Mouse (Mus musculus) spleen, embryonic (tissue): ENCODE measurements at regions not wholly inside any gene's neighbourhood (a gene's known extent, or its start where the extent isn't known, plus 50 kb on each side); places are given as distances from the start of the nearest gene placed in this dataset.

Source experiments
- CTCF ChIA-PET: fragments of 350-600 bp; sonication (Branson Sonifier 250); formaldehyde crosslinking; loops from one replicate; lab custom pipeline; 2022; lab: Charles Lee

DNA sequence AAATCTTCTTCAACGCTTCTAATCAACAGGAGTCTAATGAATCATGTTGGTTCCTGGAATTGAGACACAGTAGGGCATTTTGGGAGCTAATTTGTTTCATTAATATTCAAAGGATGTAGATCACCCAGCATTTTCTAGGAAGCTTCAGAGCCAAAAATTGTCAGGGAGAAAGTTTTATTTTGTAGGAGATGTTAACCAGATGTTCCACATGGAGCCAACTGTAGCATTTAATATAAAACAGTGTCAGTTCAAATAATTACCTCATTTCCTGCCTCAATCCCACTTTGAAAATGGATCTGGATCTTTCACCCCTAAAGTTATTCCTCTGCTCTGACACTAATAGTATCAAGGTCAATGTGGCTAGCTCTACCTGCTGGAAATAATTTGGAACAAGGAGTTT is 389.6 kb upstream of the Lmcd1 start:
- CTCF ChIA-PET: no interaction called here

DNA sequence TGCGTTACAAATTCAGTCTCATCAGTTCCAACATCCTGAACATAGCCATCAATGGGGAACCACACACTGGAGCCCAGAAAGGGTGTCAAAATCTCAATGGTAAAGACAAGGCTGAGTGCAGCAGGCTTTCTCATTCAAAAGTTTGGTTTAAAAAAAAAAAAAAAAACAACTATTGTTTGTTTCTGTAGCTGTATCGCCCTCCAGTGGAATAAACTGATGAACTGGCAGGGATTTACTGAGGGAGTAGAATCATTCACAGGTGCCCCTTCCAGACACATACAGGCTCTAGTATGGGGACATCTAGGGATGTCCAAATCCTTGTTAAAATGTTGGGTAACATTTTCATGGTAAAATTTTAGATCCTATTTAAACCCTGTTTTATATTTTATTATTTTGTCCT is 361.6 kb upstream of the Lmcd1 start:
- CTCF ChIA-PET: no interaction called here

DNA sequence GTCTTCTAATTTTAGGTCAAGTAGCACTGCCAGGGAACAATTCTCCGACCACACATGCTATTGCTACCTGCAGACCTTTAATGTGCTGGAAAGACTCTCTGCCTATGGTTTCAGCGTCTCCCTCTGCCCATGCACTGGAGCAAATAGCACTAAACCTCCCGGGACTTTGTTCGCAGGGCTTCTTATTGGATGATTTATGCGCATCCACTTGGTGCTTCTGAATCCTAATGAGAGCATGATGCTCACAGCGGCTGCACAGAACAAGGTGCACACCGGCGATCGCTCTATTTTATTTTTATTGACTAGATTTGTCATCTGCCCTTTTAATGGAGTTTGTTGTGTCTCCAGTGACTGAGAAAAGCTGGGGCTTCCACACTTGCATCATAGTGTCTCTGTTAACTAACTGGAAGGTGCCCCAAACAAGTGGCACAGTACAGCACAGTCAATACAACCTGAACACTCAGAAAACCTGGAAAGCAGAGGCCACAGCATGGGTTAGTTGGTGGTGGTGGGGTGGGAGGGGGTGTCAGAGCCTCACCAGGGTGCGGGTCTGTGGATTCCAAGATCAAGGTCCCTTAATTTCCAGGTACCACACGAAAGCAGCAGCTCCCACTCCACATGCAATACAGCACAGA is 359.7 kb upstream of the Lmcd1 start:
- CTCF ChIA-PET: no interaction called here

DNA sequence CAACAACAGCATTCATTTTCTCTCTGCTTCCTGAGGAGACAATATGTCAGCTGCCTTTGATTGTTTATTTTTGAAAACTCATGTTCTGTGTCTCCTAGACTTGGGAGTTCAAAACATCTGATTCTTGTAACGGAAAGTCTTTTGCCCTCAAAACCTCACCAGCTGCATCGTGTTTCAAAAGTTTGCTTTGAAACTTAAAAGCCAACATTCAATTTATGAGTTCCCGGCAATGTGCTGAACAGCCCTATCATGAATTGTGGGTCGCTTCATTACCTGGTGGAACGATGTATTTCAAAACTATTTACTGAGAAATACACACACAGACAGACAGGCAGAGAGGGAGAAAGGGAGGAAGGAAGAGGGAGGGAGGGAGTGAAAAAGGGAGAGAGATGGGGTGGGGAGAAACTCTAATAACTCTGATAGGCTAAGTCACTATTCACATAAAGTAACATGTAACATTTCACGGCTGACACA is 356.3 kb upstream of the Lmcd1 start:
- CTCF ChIA-PET: no interaction called here

DNA sequence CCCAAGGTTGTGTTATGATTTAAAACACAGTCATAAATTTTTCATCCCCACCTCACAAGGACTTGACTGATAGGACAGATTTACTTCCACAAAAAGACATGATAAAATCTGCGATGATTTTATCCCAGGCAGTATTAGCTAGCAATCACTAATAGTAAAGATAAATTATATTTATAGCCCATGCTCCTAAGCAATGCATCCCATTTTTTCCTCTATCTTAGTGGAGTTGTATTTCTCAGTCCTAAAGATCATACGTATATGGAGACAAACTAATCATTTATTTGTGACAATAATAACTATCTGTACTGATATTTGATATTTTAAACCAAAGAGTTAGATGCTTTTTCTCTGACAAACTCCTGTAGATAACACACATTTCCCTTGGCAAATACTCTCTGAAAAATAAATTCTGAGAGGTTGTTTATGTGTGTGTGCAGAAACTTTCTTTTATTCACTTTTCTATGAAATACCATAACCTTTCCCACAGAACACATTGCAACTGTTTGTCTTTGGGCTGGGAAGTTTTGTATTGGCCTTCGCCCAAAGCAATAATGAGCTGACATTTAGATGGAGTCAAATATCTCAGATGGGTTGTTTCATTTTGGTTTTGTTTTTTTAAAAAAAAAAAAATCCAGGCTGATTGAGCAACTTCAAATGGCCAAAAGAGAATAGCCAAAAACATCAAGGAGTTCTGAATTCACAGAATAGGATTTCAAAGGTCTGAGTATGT is 355.5 kb upstream of the Lmcd1 start:
- CTCF ChIA-PET: no interaction called here

DNA sequence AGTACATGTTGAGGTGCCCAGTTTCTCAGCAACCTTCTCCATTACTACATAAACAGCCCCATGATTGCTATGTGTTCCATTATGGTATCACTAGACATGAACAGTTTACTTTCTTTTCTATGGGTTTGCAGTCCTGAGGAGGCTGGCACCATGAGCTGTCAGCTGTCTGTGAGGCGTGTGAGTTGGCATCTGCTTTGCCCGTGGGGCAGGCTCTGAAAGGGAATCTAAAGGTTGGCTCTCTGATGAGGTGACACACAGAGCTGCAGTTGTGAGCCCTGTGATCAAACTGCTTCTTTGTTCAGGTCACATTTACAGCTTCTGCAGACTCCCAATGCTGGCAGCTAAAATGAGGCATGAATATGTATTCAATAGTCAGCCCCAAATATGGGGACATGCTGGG is 341.0 kb upstream of the Lmcd1 start:
- CTCF ChIA-PET: no interaction called here

DNA sequence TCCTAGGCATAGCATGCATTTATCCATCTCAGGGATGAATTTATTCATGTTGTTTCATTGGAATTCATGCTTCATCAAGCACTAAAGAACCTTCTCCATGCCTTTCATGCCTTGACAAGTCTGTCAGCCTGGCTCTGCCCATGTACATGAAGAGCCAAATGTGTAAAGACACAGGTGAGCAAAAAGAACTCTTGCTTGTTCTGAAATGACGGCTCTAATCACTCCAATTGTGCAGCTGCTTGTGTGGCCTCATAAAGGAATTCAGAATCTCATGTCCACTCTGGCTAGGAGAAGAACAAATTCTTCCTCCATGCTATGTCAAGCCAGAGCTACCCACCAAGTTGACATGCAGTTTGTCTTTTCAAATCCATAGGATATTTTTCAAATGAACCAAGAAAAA is 319.2 kb upstream of the Lmcd1 start:
- CTCF ChIA-PET: no interaction called here

DNA sequence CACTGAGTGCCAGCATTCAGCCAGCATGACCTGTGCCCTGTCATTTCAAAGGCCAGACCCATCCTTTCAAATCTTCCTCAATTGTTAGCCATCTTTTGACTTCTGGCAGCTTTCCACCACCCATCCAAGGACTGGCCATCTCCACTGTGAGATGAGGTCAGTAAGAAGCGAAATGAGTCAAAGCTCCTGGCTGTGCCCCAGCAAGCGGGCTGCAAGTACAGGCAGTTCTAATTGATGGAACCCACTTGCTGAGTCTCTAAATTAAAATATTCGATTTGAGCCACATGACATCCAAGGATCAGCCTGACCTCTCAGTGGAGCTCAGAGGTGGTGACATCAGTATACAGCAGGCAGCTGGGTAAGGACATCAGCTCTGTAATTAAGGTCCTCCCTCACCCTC is 307.8 kb upstream of the Lmcd1 start:
- CTCF ChIA-PET: no interaction called here

DNA sequence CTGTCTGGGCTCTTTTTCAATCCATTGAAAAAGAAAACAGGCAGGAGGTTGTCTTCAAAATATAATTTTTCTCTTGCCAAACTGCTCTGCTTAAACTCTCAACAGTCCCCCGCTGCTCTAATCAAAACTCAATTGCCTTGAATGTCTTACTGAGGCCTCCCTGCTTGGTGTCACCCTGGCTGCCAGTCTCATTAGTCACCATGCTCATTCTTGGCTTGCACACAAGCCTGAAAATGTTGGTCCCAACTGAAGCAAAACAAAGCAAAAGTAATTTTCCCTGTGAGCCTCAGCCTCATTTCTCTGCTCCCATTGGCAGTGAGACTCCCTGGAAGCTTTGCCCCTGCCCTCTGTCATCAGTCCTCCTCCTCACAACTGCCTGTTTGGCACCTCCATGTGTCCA is 288.1 kb upstream of the Lmcd1 start:
- CTCF ChIA-PET: no interaction called here

DNA sequence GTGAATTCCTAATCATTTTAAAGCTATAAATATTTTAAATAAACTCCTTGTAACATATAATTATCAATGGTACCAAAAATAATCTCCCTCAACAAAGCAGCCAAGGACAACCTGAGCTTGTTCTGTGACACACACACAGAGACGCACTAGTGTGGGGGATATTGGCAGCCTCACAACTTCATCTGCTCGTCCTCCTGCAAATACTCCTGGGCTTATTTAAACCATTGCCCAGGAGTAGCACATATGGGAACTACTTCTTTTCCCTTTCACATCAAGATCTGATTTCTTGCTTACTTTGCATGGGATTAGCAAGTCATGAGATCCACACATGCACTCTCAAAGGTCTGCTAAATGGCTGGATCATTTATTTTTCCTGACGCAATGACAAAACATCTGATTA is 277.7 kb upstream of the Lmcd1 start:
- CTCF ChIA-PET: no interaction called here

DNA sequence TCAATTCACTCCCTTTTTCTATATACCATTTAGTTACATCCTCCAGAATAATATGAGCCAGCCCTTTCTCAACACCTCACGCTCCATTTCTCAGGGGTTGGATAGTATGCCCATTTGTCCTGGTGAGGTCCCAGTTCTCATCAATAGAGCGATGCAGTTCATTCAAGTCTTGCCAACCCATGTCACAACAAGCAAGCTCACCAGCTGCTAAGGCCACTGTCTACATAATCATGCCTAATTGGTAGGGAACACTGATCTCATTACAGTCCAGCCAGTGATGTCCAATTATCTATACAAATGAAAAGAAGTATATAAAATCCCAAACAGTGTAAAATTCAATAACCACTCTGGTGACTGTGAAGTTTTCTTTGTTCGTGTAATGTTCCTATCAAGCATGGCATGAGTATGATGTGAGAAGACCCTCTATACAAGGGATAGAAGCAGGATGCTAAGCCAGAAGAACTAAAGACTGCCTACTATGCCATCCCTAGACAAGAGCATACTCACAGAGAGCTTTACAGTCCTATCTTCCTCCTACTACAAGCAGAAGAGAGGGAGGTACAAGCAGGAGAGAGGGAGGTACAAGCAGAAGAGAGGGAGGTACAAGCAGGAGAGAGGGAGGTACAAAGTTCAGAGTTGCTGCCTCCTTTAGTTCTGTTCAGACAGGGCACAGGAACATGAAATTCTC is 269.6 kb upstream of the Lmcd1 start:
- CTCF ChIA-PET: no interaction called here

DNA sequence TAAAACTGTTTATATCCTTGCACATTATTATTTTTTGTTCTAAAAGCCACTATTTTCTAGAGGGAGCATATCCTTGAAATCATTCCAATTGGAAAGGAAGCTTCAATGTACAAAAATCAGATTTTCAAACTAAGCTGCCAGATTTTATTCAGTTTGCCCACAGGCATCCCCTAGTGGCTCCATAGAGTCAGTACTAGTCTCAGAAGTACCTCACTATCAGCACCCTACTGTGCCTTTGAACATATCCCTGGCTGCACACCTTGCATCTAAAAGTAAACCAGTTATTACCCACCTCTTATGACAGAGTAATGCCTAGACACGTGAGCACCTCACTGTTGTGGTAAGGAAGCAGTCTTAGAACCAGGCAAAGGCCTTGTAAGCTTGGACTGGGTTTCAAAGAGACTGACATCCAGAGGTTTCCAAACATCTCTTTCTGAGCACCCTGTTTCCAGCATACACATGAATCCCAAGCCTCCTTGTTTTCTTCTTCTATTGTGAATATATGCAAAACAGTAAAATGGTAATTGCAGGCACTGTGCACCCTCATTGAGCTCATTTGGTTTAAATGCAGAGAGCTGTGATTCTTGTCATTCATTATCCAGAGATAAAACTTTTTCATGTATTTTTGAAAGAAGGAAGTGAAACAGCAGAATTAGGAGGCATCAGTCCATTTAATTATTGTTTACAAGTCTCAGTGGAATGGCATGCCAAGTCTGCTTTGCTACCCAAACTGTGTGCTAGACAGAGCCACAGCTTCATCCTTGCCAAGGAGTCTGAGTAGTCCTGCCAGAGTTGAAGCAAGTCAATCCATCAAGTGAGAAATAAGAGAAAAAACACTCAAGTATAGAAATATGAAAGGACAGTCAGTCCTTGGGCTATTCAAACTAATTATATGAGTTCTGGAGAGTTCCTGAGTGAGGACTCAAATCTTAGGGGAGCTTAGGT is 247.0 kb upstream of the Lmcd1 start:
- CTCF ChIA-PET: no interaction called here

DNA sequence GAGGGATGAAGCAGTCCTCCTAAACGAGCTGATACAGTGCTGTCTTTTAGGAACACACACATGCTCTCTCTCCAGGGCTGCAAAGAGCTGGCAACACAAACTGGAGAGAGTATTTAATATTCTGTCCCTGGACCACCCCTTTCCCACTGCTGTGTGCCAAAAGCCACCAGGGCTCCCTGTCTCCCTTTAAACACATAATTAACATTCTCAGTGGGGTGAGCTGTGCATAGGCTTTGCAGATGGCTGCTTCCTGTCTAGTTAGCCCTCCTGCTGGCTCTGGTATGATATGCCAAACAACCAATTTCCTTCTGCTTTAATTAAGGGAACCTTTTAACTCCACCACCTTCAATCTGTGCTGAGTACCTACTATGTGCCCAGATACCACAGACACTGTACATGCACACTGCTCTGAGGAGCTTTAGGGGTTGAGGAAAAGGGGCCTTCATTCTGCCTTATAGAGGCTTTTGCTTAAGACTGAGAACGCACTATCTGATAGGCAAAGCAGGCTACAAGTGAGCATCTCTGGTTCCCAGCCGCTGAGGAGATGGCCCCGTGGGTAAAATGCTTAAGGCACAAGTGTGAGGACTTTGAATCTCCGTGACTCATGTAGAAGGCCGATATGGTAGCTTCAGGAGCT is 222.9 kb upstream of the Lmcd1 start:
- CTCF ChIA-PET: no interaction called here

DNA sequence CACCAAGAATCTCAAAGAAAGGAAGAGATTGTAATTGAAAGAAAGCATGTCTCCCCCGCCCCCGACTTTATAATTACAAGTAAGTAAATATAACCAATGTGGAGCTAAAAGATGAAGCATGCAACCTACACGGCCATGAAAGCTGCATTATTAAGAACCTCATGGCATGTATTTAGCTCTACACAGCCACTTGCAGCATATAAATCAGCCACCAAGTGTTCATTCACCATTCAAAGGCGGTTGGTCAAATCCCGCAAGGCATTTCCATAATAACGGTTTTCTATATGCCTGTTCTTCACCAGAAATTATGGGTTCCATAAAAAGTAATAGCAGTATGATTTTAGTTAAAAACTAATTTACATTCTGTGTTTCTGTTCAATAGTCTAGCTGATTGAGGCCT is 221.4 kb upstream of the Lmcd1 start:
- CTCF ChIA-PET: no interaction called here

DNA sequence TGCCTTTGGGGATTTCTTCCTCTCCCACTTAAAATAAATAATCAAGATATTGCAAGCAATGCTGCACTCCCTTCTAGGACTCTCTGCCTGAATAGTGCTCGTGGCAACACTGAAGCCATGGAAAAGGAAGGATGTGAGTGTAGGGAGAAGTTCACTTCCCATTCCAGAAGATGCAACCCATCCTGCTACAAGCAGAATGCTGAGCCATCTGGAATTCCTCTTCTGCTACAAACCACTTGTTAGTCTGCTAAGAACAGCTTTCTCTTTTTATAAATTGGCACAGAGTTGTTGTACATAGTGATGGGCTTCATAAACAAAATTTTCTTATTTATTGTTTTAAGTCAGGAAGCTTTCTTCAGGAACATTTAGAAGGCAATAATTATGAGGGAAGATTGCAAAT is 215.7 kb upstream of the Lmcd1 start:
- CTCF ChIA-PET: no interaction called here

DNA sequence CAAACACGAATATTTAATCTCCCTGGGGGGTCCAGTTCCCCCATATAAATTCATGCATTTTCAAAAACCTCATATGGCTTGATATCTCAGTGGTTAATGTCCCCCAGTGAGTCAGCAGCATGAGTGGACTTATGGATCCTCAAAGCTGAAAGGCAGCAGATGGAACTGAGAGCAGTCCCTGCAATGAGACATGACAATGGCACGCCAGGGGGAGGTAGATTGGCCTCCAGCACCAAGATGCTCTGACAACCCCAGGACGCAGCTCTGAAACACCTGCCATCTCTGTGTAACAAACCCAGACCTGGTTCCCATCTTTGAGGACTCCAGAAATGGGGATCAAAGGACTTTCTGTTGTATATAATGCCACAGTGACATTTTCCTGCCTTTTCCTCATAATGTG is 210.6 kb upstream of the Lmcd1 start:
- CTCF ChIA-PET: interaction anchor here (0.6 kb wide), 1 partner anchor 52 kb away, joined by 14 read pairs; no protein-coding TSS in a partner anchor

DNA sequence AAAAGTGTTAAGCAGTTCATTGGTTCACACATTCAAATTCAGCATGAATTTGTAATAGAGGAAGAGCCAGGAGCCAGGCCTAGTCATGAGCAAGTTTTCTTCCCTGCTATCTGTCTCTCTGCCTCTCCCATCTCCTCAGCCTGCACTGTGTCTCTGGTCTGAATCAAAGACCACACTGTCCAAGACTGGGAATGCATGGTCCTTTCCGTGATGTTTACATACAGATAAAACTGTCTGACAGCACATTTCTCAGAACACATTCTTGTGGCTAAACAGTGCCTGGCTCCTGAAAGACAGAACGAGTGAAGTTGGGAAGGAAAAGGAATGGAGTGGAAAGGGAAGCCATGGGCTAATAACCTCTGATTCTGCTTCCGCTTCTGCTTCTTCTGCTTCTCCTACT is 183.0 kb upstream of the Lmcd1 start:
- CTCF ChIA-PET: no interaction called here

DNA sequence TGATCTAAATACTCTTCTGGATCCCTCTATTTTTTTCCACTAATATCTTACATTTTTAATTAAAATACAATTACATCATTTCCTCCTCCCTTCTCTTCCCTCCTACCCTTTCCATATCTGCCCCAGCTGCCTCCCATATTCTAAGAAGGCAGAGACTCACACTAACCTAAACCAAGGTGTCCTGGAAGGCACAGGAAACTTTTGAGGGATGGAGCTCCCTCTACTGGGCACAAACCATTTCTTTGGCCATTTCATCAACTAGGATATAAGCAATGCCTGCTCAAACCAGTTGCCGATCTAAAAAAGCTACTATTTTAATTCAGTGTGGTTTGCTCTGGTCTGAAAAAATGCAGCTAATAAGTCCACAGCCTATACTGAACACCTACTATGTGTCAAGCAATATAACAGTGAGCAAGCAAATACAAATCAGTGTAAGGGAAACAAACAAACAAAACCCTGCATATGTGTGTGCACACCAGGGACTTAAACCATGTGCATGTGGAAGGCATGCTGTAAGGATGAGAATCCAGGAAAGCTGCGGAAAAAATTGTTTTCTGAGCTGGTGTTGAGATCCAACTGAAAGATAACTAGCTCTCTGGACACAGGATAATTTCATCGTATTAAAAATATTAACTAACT is 182.3 kb upstream of the Lmcd1 start:
- CTCF ChIA-PET: interaction anchor here (0.6 kb wide), 1 partner anchor 15 kb away, joined by 3 read pairs; no protein-coding TSS in a partner anchor

DNA sequence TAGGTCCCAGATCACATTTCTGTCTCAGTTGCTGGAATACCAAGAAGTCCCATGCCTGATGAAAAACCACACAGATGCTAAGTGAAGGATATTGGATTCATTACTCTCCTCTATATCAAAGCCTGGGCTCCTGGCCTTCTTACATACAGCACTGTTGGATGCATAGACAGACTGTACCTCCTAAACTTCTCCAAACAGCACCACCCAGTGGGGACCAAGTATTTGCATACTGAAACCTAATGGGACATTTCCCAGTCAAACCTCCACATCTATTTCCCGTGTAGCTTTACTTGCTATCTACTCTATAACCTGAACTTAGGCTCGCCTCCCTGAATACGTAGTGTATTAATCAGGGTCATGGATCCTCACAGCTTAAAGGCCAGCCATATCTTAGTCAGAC is 180.3 kb upstream of the Lmcd1 start:
- CTCF ChIA-PET: no interaction called here

DNA sequence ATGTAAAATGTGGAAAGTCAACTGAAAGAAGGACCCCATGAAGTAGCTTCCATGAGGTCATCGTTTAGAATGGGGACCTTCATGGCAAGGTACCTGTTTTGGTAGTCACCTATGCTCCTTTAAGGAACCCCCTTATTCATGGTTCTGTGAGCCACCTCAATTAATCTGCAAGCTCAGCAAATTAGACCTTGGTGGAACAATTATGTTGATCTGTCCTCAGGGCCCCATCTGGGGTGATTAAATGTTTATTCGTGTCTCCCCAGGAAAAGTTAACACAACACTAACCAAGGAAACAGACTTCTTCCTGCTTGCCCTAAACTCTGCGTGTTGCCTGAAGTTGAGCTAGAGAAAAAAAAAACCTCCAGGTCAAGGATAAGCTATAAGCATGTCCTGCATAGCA is 175.9 kb upstream of the Lmcd1 start:
- CTCF ChIA-PET: no interaction called here

DNA sequence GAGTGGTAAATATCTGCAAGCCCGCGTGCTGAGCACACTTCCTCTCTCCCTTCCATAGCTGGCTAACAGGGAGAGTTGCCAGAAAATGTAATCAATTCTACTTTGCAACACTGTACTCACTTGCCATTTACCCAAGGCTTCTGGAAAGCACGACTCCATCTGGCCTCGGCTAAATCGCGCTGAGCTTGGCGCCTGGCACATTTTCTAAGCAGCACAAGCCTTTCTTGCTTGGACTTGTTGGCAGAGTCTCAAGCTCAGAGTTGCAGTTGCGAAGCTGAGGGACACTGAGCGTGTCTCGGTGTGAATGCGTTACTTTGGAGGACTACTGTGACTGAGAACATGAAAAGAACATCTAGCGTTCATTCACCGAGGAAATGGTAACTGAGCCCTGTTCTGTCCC is 164.9 kb upstream of the Lmcd1 start:
- CTCF ChIA-PET: no interaction called here
